In genomic region chr12:86242563-86242962, GRCm38 (mm10) we compare ENCODE assay signal across 8 mouse cellular contexts. TPM values are rescaled to one million over a fixed set of nuclear protein-coding genes. Genes with fewer than 3 reads are reported as not detected.
DNase-seq lines count a peak whose midpoint lies in the region; ATAC-seq and TF ChIP-seq lines count a peak whose summit lies in the region.

No protein-coding gene starts in this region.

- H3K9ac ChIP-seq in embryonic facial prominence, embryonic 11.5 days (replicated peaks; ENCODE audit: low read length), result peak overlapping the region; percentile 81
- H3K9ac ChIP-seq in hindbrain, postnatal 0 days (replicated peaks; ENCODE audit: low read length), result peak overlapping the region; percentile 71

- no peaks in the 10 kb centered on the region for H3K9me3 ChIP-seq in embryonic facial prominence, embryonic 11.5 days (replicated peaks; ENCODE audit: control insufficient read depth, low read length)
- H3K9me3 ChIP-seq in hindbrain, postnatal 0 days (ENCODE audit: low read length), result no peaks in the 10 kb centered on the region

- no peaks in the 10 kb centered on the region for H3K27me3 ChIP-seq in embryonic facial prominence, embryonic 11.5 days (ENCODE audit: control insufficient read depth, insufficient read depth, low read length)
- H3K27me3 ChIP-seq in hindbrain, postnatal 0 days (ENCODE audit: insufficient read depth, low read length), result no peaks in the 10 kb centered on the region

- H3K4me1 ChIP-seq in embryonic facial prominence, embryonic 11.5 days (ENCODE audit: control insufficient read depth, insufficient read depth, low read length), result no peaks in the 10 kb centered on the region
- H3K4me1 ChIP-seq in hindbrain, postnatal 0 days (ENCODE audit: insufficient read depth, low read length), result peaks cover 3% of the 10 kb centered on the region; the same call in 1 of the 2 replicates

- 25% methylated on average over 7 of the region's 7 CpGs for WGBS in embryonic facial prominence, embryonic 11.5 days
- WGBS in hindbrain, postnatal 0 days, result 27% methylated on average over 7 of the region's 7 CpGs

- H3K4me3 ChIP-seq in embryonic facial prominence, embryonic 11.5 days (ENCODE audit: low read depth, low read length), result peak overlapping the region; percentile 82
- H3K4me3 ChIP-seq in hindbrain, postnatal 0 days (ENCODE audit: low read length), result peak overlapping the region; percentile 65

- no peak for ATAC-seq in embryonic facial prominence, embryonic 11.5 days (replicated peaks; ENCODE audit: insufficient number of reproducible peaks, low FRiP score, low TSS enrichment, low read depth)
- ATAC-seq in hindbrain, postnatal 0 days, result no peak
- peak; percentile 64 for ATAC-seq in megakaryocyte, adult 5-6 weeks (ENCODE audit: poor library complexity, severe bottlenecking)

- DNase-seq in heart, adult 9 months (ENCODE audit: low spot score in 2 of 2), result peak; percentile 15 to 19
- no peak for DNase-seq in heart, postnatal 14 days
- no peak for DNase-seq in embryonic facial prominence, embryonic 11.5 days (ENCODE audit: low spot score)
- no peak for DNase-seq in hindbrain, postnatal 0 days (ENCODE audit: low spot score)
- DNase-seq in thymus, adult 18-20 months, result peak; percentile 6 to 29
- no peak for DNase-seq in layer of hippocampus, postnatal 14 days (ENCODE audit: low spot score in 2 of 2)
- DNase-seq in left cerebral cortex, postnatal 36 days (ENCODE audit: low spot score in 2 of 2), result no peak

- H3K36me3 ChIP-seq in embryonic facial prominence, embryonic 11.5 days (replicated peaks; ENCODE audit: control insufficient read depth, insufficient read depth, low read depth, low read length), result no peaks in the 10 kb centered on the region; the same call in 1 of the 2 replicates
- peaks cover 7% of the 10 kb centered on the region for H3K36me3 ChIP-seq in hindbrain, postnatal 0 days (ENCODE audit: insufficient read depth, low read length)

- H3K27ac ChIP-seq in embryonic facial prominence, embryonic 11.5 days (replicated peaks; ENCODE audit: low read depth, low read length), result no peak overlapping the region
- H3K27ac ChIP-seq in hindbrain, postnatal 0 days, result no peak overlapping the region

- H3K4me2 ChIP-seq in embryonic facial prominence, embryonic 11.5 days (ENCODE audit: low read depth, low read length), result peak overlapping the region; percentile 91
- peak overlapping the region; percentile 77 for H3K4me2 ChIP-seq in hindbrain, postnatal 0 days (ENCODE audit: low read depth, low read length)

- intact Hi-C loops in heart, postnatal 14 days (cut with DNase I), result no loop called here
- intact Hi-C loops in left cerebral cortex, postnatal 36 days (cut with DNase I), result no loop called here

- no peak for TF ChIP-seq CTCF in hindbrain, postnatal 0 days (IDR thresholded peaks at IDR 0.05; ENCODE audit: low read depth)

RNA-seq across cellular contexts. Expression of gene Gpatch2l, which starts 0.9 kb away (rescaled TPM):
- total RNA-seq in heart, postnatal 14 days (2021), result 10 to 100 TPM; 16.4 to 17.8 TPM
- polyA plus RNA-seq in embryonic facial prominence, embryonic 11.5 days (2014; fragmentation: Nextera tagmentation; extraction: Ambion mirVana), result 15.5 and 16.2 TPM in 2 replicates
- 28.4 and 38.0 TPM in 2 replicates for total RNA-seq in hindbrain, postnatal 0 days (2014; rRNA removed)
- 19.8 and 21.5 TPM in 2 replicates for polyA plus RNA-seq in hindbrain, postnatal 0 days (2015; fragmentation: Nextera tagmentation; extraction: Ambion mirVana)
- 28.2 and 31.8 TPM in 2 replicates for total RNA-seq in megakaryocyte, adult 5-6 weeks (2015)
- total RNA-seq in megakaryocyte, adult 5-6 weeks (2017), result 47.5 and 48.7 TPM in 2 replicates
- 10 to 100 TPM; 37.2 to 38.3 TPM for total RNA-seq in layer of hippocampus, postnatal 14 days (2021)
- total RNA-seq in left cerebral cortex, postnatal 36 days (2021), result 10 to 100 TPM; 35.6 to 36.5 TPM

Comparison
In these comparisons a context has a peak if more than half of its experiments do, and no peak if none do; other contexts are left out.
1. DNase-seq: peak in heart, adult 9 months (2 of 2) and thymus, adult 18-20 months (2 of 2); none in heart, postnatal 14 days (0 of 2), embryonic facial prominence, embryonic 11.5 days (single experiment), hindbrain, postnatal 0 days (single experiment), layer of hippocampus, postnatal 14 days (0 of 2) and left cerebral cortex, postnatal 36 days (0 of 2).